In genomic region chr3:105062676-105063075, GRCm38 (mm10) we compare ENCODE assay signal across 28 mouse cellular contexts. TPM values are rescaled to one million over a fixed set of nuclear protein-coding genes. Genes with fewer than 3 reads are reported as not detected.
DNase-seq lines count a peak whose midpoint lies in the region; ATAC-seq lines count a peak whose summit lies in the region.
"Had no signal": no experiment of that assay in that cellular context is flagged by ENCODE, and none has a peak within 500 bp of the region (broad histone marks: within the 10 kb centered on the region; RNA-seq: fewer than 3 reads in every experiment).

No protein-coding gene starts in this region.

- no peak for ATAC-seq in limb, embryonic 12.5 days (ENCODE audit: insufficient number of reproducible peaks, insufficient read depth, low FRiP score, low TSS enrichment, low read depth)
- no peak for ATAC-seq in midbrain, embryonic 11.5 days (ENCODE audit: low FRiP score)
- ATAC-seq in midbrain, embryonic 16.5 days, result no peak
- ATAC-seq: activated CD4-positive, CD25-positive, alpha-beta regulatory T cell, adult 4 months; CD4-positive, CD25-positive, alpha-beta regulatory T cell, adult 4 months; Patski had no signal

- H3K27me3 ChIP-seq in limb, embryonic 12.5 days, result no peaks in the 10 kb centered on the region
- H3K27me3 ChIP-seq in limb, embryonic 10.5 days (ENCODE audit: low read depth, poor library complexity, severe bottlenecking), result no peaks in the 10 kb centered on the region
- no peaks in the 10 kb centered on the region; the same call in 1 of the 2 replicates for H3K27me3 ChIP-seq in midbrain, embryonic 11.5 days (ENCODE audit: control insufficient read depth, insufficient read depth, low read length)
- H3K27me3 ChIP-seq in midbrain, embryonic 16.5 days (ENCODE audit: control insufficient read depth, insufficient read depth, low read depth, low read length), result peaks cover 3% of the 10 kb centered on the region; the same call in 1 of the 2 replicates
- peaks cover 5% of the 10 kb centered on the region; the same call in 1 of the 2 replicates for H3K27me3 ChIP-seq in embryonic facial prominence, embryonic 10.5 days (replicated peaks; ENCODE audit: low read depth, poor library complexity, severe bottlenecking)
- H3K27me3 ChIP-seq: CH12.LX, Patski had no signal

- no peak overlapping the region for H3K9ac ChIP-seq in limb, embryonic 12.5 days (replicated peaks)
- H3K9ac ChIP-seq in midbrain, embryonic 11.5 days (ENCODE audit: low read length), result no peak overlapping the region
- no peak overlapping the region for H3K9ac ChIP-seq in midbrain, embryonic 16.5 days (ENCODE audit: low read depth, low read length)

- 0 out of 2 replicates have a peak overlapping the region, but pooled peaks have one; percentile 29 for H3K27ac ChIP-seq in limb, embryonic 12.5 days
- no peak overlapping the region; the same call in 1 of the 2 replicates for H3K27ac ChIP-seq in limb, embryonic 10.5 days
- H3K27ac ChIP-seq in midbrain, embryonic 11.5 days (ENCODE audit: low read depth, low read length), result no peak overlapping the region
- H3K27ac ChIP-seq in midbrain, embryonic 16.5 days (ENCODE audit: low read length), result no peak overlapping the region
- H3K27ac ChIP-seq in embryonic facial prominence, embryonic 10.5 days (replicated peaks), result 0 out of 2 replicates have a peak overlapping the region, but pooled peaks have one; percentile 40

- H3K4me3 ChIP-seq in limb, embryonic 12.5 days (replicated peaks), result no peak overlapping the region
- H3K4me3 ChIP-seq in limb, embryonic 10.5 days, result no peak overlapping the region
- no peak overlapping the region for H3K4me3 ChIP-seq in midbrain, embryonic 11.5 days (ENCODE audit: low read depth, low read length)
- no peak overlapping the region for H3K4me3 ChIP-seq in midbrain, embryonic 16.5 days (ENCODE audit: low read depth, low read length)
- H3K4me3 ChIP-seq in embryonic facial prominence, embryonic 10.5 days, result no peak overlapping the region

- DNase-seq in heart, adult 11 months, result peak; percentile 81
- DNase-seq in heart, adult 8-10 months (ENCODE audit: low spot score), result no peak
- DNase-seq in limb, embryonic 10.5 days (ENCODE audit: low spot score), result no peak
- peak; percentile 56 for DNase-seq in midbrain, embryonic 11.5 days (ENCODE audit: low spot score, missing footprints)
- DNase-seq in embryonic facial prominence, embryonic 10.5 days (ENCODE audit: low spot score), result no peak
- no peak for DNase-seq in lung, postnatal 25 days (ENCODE audit: low spot score)
- DNase-seq: adrenal gland, adult 2 months; adrenal gland, adult 8-10 months; adrenal gland, postnatal 10 days; adrenal gland, postnatal 14 days; adrenal gland, postnatal 25 days; adrenal gland, postnatal 36 days; B cell, adult 2 months; cerebellum, adult 11 months; cerebellum, adult 11-12 months had no signal

- H3K4me1 ChIP-seq in limb, embryonic 12.5 days (replicated peaks), result peaks cover 42% of the 10 kb centered on the region
- H3K4me1 ChIP-seq in limb, embryonic 10.5 days, result peaks cover 43% of the 10 kb centered on the region
- peaks cover 3% of the 10 kb centered on the region; the same call in 1 of the 2 replicates for H3K4me1 ChIP-seq in midbrain, embryonic 11.5 days (ENCODE audit: control insufficient read depth, insufficient read depth, low read length)
- peaks cover 2% of the 10 kb centered on the region; the same call in 1 of the 2 replicates for H3K4me1 ChIP-seq in midbrain, embryonic 16.5 days (ENCODE audit: control insufficient read depth, insufficient read depth, low read length)
- H3K4me1 ChIP-seq in embryonic facial prominence, embryonic 10.5 days, result peaks cover 44% of the 10 kb centered on the region

- no peaks in the 10 kb centered on the region for H3K9me3 ChIP-seq in limb, embryonic 12.5 days
- H3K9me3 ChIP-seq in limb, embryonic 10.5 days (replicated peaks), result no peaks in the 10 kb centered on the region
- no peaks in the 10 kb centered on the region for H3K9me3 ChIP-seq in midbrain, embryonic 11.5 days (ENCODE audit: control insufficient read depth, low read length)
- H3K9me3 ChIP-seq in midbrain, embryonic 16.5 days (replicated peaks; ENCODE audit: control insufficient read depth, low read length, poor library complexity, severe bottlenecking), result no peaks in the 10 kb centered on the region
- no peaks in the 10 kb centered on the region for H3K9me3 ChIP-seq in embryonic facial prominence, embryonic 10.5 days
- H3K9me3 ChIP-seq: G1E had no signal

- 78% methylated on average over 9 of the region's 9 CpGs for WGBS in limb, embryonic 12.5 days
- 80% methylated on average over 9 of the region's 9 CpGs for WGBS in limb, embryonic 10.5 days
- 85% methylated on average over 9 of the region's 9 CpGs for WGBS in midbrain, embryonic 11.5 days
- WGBS in midbrain, embryonic 16.5 days, result 84% methylated on average over 9 of the region's 9 CpGs
- 85% methylated on average over 9 of the region's 9 CpGs for WGBS in embryonic facial prominence, embryonic 10.5 days

- H3K4me2 ChIP-seq in limb, embryonic 12.5 days, result no peak overlapping the region
- H3K4me2 ChIP-seq in midbrain, embryonic 11.5 days, result no peak overlapping the region
- no peak overlapping the region for H3K4me2 ChIP-seq in midbrain, embryonic 16.5 days (ENCODE audit: low read length)

- H3K36me3 ChIP-seq in limb, embryonic 12.5 days, result no peaks in the 10 kb centered on the region
- H3K36me3 ChIP-seq in limb, embryonic 10.5 days, result no peaks in the 10 kb centered on the region
- no peaks in the 10 kb centered on the region for H3K36me3 ChIP-seq in midbrain, embryonic 11.5 days (ENCODE audit: control insufficient read depth, insufficient read depth, low read length)
- no peaks in the 10 kb centered on the region for H3K36me3 ChIP-seq in midbrain, embryonic 16.5 days (ENCODE audit: control insufficient read depth, insufficient read depth, low read length)
- no peaks in the 10 kb centered on the region for H3K36me3 ChIP-seq in embryonic facial prominence, embryonic 10.5 days (replicated peaks)
- H3K36me3 ChIP-seq: G1E had no signal

RNA-seq across cellular contexts. Expression of gene 4930564D02Rik, which starts 4.0 kb away (rescaled TPM):
- total RNA-seq in heart, adult 8-10 months (2022), result not detected
- polyA plus RNA-seq in limb, embryonic 12.5 days (2016; fragmentation: Nextera tagmentation; extraction: Ambion mirVana), result not detected in 2 replicates
- polyA plus RNA-seq in limb, embryonic 10.5 days (2016; fragmentation: Nextera tagmentation; extraction: Ambion mirVana), result not detected in 2 replicates
- not detected in 2 replicates for polyA plus RNA-seq in midbrain, embryonic 11.5 days (2014; fragmentation: Nextera tagmentation; extraction: Ambion mirVana)
- polyA plus RNA-seq in midbrain, embryonic 16.5 days (2015; fragmentation: Nextera tagmentation; extraction: Ambion mirVana), result not detected in 2 replicates
- polyA plus RNA-seq in embryonic facial prominence, embryonic 10.5 days (2016; fragmentation: Nextera tagmentation; extraction: Ambion mirVana), result not detected in 2 replicates
- total RNA-seq: adrenal gland, adult 18-20 months; adrenal gland, adult 2 months; adrenal gland, adult 8-10 months; adrenal gland, postnatal 10 days; adrenal gland, postnatal 14 days; adrenal gland, postnatal 25 days; adrenal gland, postnatal 36 days; adrenal gland, postnatal 4 days; CH12.LX; ES-E14; G1E; MEL had no signal
- polyA plus RNA-seq: activated CD4-positive, CD25-positive, alpha-beta regulatory T cell, adult 4 months; adrenal gland, adult 2 months; brain, embryonic 14.5 days; C2C12; CD4-positive, CD25-positive, alpha-beta regulatory T cell, adult 4 months; G1E; Patski had no signal

RNA-seq across cellular contexts. Expression of gene Cttnbp2nl, which starts 9.7 kb away (rescaled TPM):
- 10 to 100 TPM; 14.0 to 21.4 (median 15.6) TPM for total RNA-seq in heart, adult 8-10 months (2022)
- 43.6 and 46.2 TPM in 2 replicates for polyA plus RNA-seq in limb, embryonic 12.5 days (2016; fragmentation: Nextera tagmentation; extraction: Ambion mirVana)
- 40.5 and 50.1 TPM in 2 replicates for polyA plus RNA-seq in limb, embryonic 10.5 days (2016; fragmentation: Nextera tagmentation; extraction: Ambion mirVana)
- 47.4 and 51.4 TPM in 2 replicates for polyA plus RNA-seq in midbrain, embryonic 11.5 days (2014; fragmentation: Nextera tagmentation; extraction: Ambion mirVana)
- 57.9 and 58.5 TPM in 2 replicates for polyA plus RNA-seq in midbrain, embryonic 16.5 days (2015; fragmentation: Nextera tagmentation; extraction: Ambion mirVana)
- polyA plus RNA-seq in embryonic facial prominence, embryonic 10.5 days (2016; fragmentation: Nextera tagmentation; extraction: Ambion mirVana), result 51.2 and 52.4 TPM in 2 replicates
- polyA plus RNA-seq: activated CD4-positive, CD25-positive, alpha-beta regulatory T cell, adult 4 months had no signal

Comparison
In these comparisons a context has a peak if more than half of its experiments do, and no peak if none do; other contexts are left out.
1. DNase-seq: peak in heart, adult 11 months (single experiment) and midbrain, embryonic 11.5 days (single experiment); none in heart, adult 8-10 months (single experiment), limb, embryonic 10.5 days (single experiment), embryonic facial prominence, embryonic 10.5 days (single experiment) and lung, postnatal 25 days (single experiment).
2. H3K27ac ChIP-seq: peak in limb, embryonic 12.5 days (single experiment) and embryonic facial prominence, embryonic 10.5 days (single experiment); none in limb, embryonic 10.5 days (single experiment), midbrain, embryonic 11.5 days (single experiment) and midbrain, embryonic 16.5 days (single experiment).